Comparison of ENCODE assay signal across 9 mouse cellular contexts in genomic region chr7:34897058-34897457, GRCm38 (mm10). TPM values are rescaled to one million over a fixed set of nuclear protein-coding genes. Genes with fewer than 3 reads are reported as not detected.
A peak's percentile ranks its signal among the peaks of the same experiment; 100 is the strongest.
DNase-seq lines count a peak whose midpoint lies in the region; ATAC-seq and TF ChIP-seq lines count a peak whose summit lies in the region.
"Had no signal": no experiment of that assay in that cellular context is flagged by ENCODE, and none has a peak within 500 bp of the region (broad histone marks: within the 10 kb centered on the region; RNA-seq: fewer than 3 reads in every experiment).

No protein-coding gene starts in this region.

- ATAC-seq in kidney, embryonic 16.5 days (ENCODE audit: low FRiP score, low TSS enrichment): no peak
- ATAC-seq in midbrain, embryonic 11.5 days (ENCODE audit: low FRiP score): no peak
- no peak for ATAC-seq in liver, postnatal 0 days

- H3K9me3 ChIP-seq in kidney, embryonic 16.5 days (ENCODE audit: low read length): peaks cover 10% of the 10 kb centered on the region; the same call in 1 of the 2 replicates
- H3K9me3 ChIP-seq in midbrain, embryonic 11.5 days (ENCODE audit: control insufficient read depth, low read length): no peaks in the 10 kb centered on the region
- H3K9me3 ChIP-seq in liver, postnatal 0 days (ENCODE audit: low read length): no peaks in the 10 kb centered on the region
- H3K9me3 ChIP-seq: limb, embryonic 15.5 days had no signal

- no peak overlapping the region for H3K4me2 ChIP-seq in kidney, embryonic 16.5 days (replicated peaks; ENCODE audit: low read depth, low read length)
- no peak overlapping the region for H3K4me2 ChIP-seq in midbrain, embryonic 11.5 days
- no peak overlapping the region for H3K4me2 ChIP-seq in liver, postnatal 0 days (ENCODE audit: low read depth, low read length)
- H3K4me2 ChIP-seq: limb, embryonic 15.5 days had no signal

- no peak overlapping the region for H3K9ac ChIP-seq in kidney, embryonic 16.5 days (replicated peaks; ENCODE audit: low read length)
- H3K9ac ChIP-seq in midbrain, embryonic 11.5 days (ENCODE audit: low read length): no peak overlapping the region
- H3K9ac ChIP-seq in liver, postnatal 0 days (replicated peaks): no peak overlapping the region
- H3K9ac ChIP-seq: limb, embryonic 15.5 days had no signal

- H3K36me3 ChIP-seq in kidney, embryonic 16.5 days (ENCODE audit: insufficient read depth, low read length): no peaks in the 10 kb centered on the region
- H3K36me3 ChIP-seq in midbrain, embryonic 11.5 days (ENCODE audit: control insufficient read depth, insufficient read depth, low read length): no peaks in the 10 kb centered on the region
- H3K36me3 ChIP-seq in liver, postnatal 0 days (replicated peaks; ENCODE audit: insufficient read depth, low read length): no peaks in the 10 kb centered on the region
- H3K36me3 ChIP-seq: limb, embryonic 15.5 days had no signal

- no peaks in the 10 kb centered on the region for H3K27me3 ChIP-seq in kidney, embryonic 16.5 days (ENCODE audit: insufficient read depth, low read length)
- H3K27me3 ChIP-seq in midbrain, embryonic 11.5 days (ENCODE audit: control insufficient read depth, insufficient read depth, low read length): no peaks in the 10 kb centered on the region
- no peaks in the 10 kb centered on the region for H3K27me3 ChIP-seq in liver, postnatal 0 days (ENCODE audit: insufficient read depth, low read length)
- H3K27me3 ChIP-seq: limb, embryonic 15.5 days had no signal

- no peak overlapping the region for H3K4me3 ChIP-seq in kidney, embryonic 16.5 days (ENCODE audit: low read length)
- H3K4me3 ChIP-seq in midbrain, embryonic 11.5 days (ENCODE audit: low read depth, low read length): no peak overlapping the region
- H3K4me3 ChIP-seq in liver, postnatal 0 days (ENCODE audit: low read depth, low read length): no peak overlapping the region
- H3K4me3 ChIP-seq: limb, embryonic 15.5 days had no signal

- H3K4me1 ChIP-seq in kidney, embryonic 16.5 days (ENCODE audit: insufficient read depth, low read length): peaks cover 9% of the 10 kb centered on the region
- peaks cover 3% of the 10 kb centered on the region; the same call in 1 of the 2 replicates for H3K4me1 ChIP-seq in midbrain, embryonic 11.5 days (ENCODE audit: control insufficient read depth, insufficient read depth, low read length)
- H3K4me1 ChIP-seq in liver, postnatal 0 days (ENCODE audit: insufficient read depth): no peaks in the 10 kb centered on the region

- peak; percentile 20 for DNase-seq in adrenal gland, postnatal 10 days
- DNase-seq in adrenal gland, adult 8-10 months: no peak
- peak; percentile 40 to 68 for DNase-seq in kidney, postnatal 25 days
- DNase-seq in embryo, embryonic 10.5 days (ENCODE audit: low spot score): peak; percentile 62
- DNase-seq in midbrain, embryonic 11.5 days (ENCODE audit: low spot score, missing footprints): peak; percentile 80
- no peak for DNase-seq in liver, postnatal 0 days
- no peak for DNase-seq in spleen, postnatal 14 days (ENCODE audit: low spot score in 2 of 2)

- no peak for TF ChIP-seq EP300 in liver, postnatal 0 days (IDR thresholded peaks at IDR 0.05; ENCODE audit: low read depth)

- no peak overlapping the region for H3K27ac ChIP-seq in kidney, embryonic 16.5 days (ENCODE audit: low read length)
- H3K27ac ChIP-seq in midbrain, embryonic 11.5 days (ENCODE audit: low read depth, low read length): no peak overlapping the region
- no peak overlapping the region for H3K27ac ChIP-seq in liver, postnatal 0 days (ENCODE audit: low read depth)
- H3K27ac ChIP-seq: limb, embryonic 15.5 days had no signal

- WGBS in kidney, embryonic 16.5 days: 0% methylated on average over 1 of the region's 1 CpGs
- 5% methylated on average over 1 of the region's 1 CpGs for WGBS in midbrain, embryonic 11.5 days
- WGBS in liver, postnatal 0 days (ENCODE audit: insufficient replicate concordance): 13% methylated on average over 1 of the region's 1 CpGs

- no peak for TF ChIP-seq CTCF in liver, postnatal 0 days (IDR thresholded peaks at IDR 0.05; ENCODE audit: low read depth)

RNA-seq across cellular contexts. Expression of gene Pepd, which starts 15.1 kb away (rescaled TPM):
- 10 to 100 TPM; 56.6 to 58.9 TPM for total RNA-seq in adrenal gland, postnatal 10 days (2021)
- 100 to 1,000 TPM in 2 of 4 experiments, 10 to 100 TPM in 2; 76.5 to 139 (median 99.3) TPM for total RNA-seq in adrenal gland, adult 8-10 months (2022)
- 134 and 148 TPM in 2 replicates for polyA plus RNA-seq in kidney, embryonic 16.5 days (2015; fragmentation: Nextera tagmentation; extraction: Ambion mirVana)
- polyA plus RNA-seq in midbrain, embryonic 11.5 days (2014; fragmentation: Nextera tagmentation; extraction: Ambion mirVana): 64.9 and 67.3 TPM in 2 replicates
- polyA plus RNA-seq in liver, postnatal 0 days (2015; fragmentation: Nextera tagmentation; extraction: Ambion mirVana): 27.5 and 30.2 TPM in 2 replicates

Comparison
In these comparisons a context has a peak if more than half of its experiments do, and no peak if none do; other contexts are left out.
1. DNase-seq: peak in adrenal gland, postnatal 10 days (single experiment), kidney, postnatal 25 days (2 of 2), embryo, embryonic 10.5 days (single experiment) and midbrain, embryonic 11.5 days (single experiment); none in adrenal gland, adult 8-10 months (single experiment), liver, postnatal 0 days (single experiment) and spleen, postnatal 14 days (0 of 2).